Mouse (Mus musculus) thymus, adult 2 months (tissue): ENCODE results near the gene Acbd7. TPM values are rescaled to one million over a fixed set of nuclear protein-coding genes. Genes with fewer than 3 reads are reported as not detected.

Experiments
- DNase-seq: peaks from one replicate; pipeline ENCODE4 v3.0.0; 2021
- H3K27ac ChIP-seq: fragments of 200-500 bp; 2 replicates; pipeline ENCODE4 v1.5.1; 2012; ENCODE audit warnings: low read length, control low read depth; ENCODE audit not compliant: control insufficient read depth, insufficient read depth
- H3K27me3 ChIP-seq: fragments of 200-500 bp; 2 replicates; pipeline ENCODE4 v1.6.1; 2012; ENCODE audit warnings: mild to moderate bottlenecking, low read length, moderate library complexity, mixed read lengths; ENCODE audit not compliant: control insufficient read depth, insufficient read depth
- H3K36me3 ChIP-seq: fragments of 200-500 bp; 2 replicates; pipeline ENCODE4 v1.6.1; 2012; ENCODE audit warnings: mild to moderate bottlenecking, low read length, moderate library complexity; ENCODE audit not compliant: control insufficient read depth, insufficient read depth
- H3K4me1 ChIP-seq: fragments of 200-500 bp; replicated peaks from 2 replicates; pipeline ENCODE4 v1.6.1; 2012; ENCODE audit warnings: low read length; ENCODE audit not compliant: control insufficient read depth, insufficient read depth
- H3K4me3 ChIP-seq: fragments of 200-500 bp; 2 replicates; pipeline ENCODE4 v1.5.1; 2012; ENCODE audit warnings: mild to moderate bottlenecking, low read length, control low read depth, moderate library complexity; ENCODE audit not compliant: control insufficient read depth, insufficient read depth
- CTCF ChIP-seq: fragments of 200-500 bp; IDR thresholded peaks from 2 replicates; pipeline ENCODE4 v1.5.1; 2012; ENCODE audit warnings: mild to moderate bottlenecking, control low read depth, low read length, moderate library complexity, borderline replicate concordance; ENCODE audit not compliant: control insufficient read depth, poor library complexity, insufficient read depth; ENCODE audit errors: extremely low read depth
- POLR2A ChIP-seq: fragments of 200-500 bp; IDR thresholded peaks from 2 replicates; pipeline ENCODE4 v1.6.1; 2012; ENCODE audit warnings: mild to moderate bottlenecking, low read length, control low read depth, moderate library complexity; ENCODE audit not compliant: control insufficient read depth, poor library complexity, insufficient read depth; ENCODE audit errors: extremely low read depth
- WGBS: fragments of 180-500 bp; shearing (Covaris S2); methylation state at CpG from one replicate; pipeline ENCODE4 v1.1.7; 2018; 5-methylcytosine and 5-hydroxymethylcytosine counted together
- polyA plus RNA-seq: library from polyadenylated mRNA; depleted of rRNA; stranded (reverse); fragments of >200 nt; gene quantifications from 2 replicates; pipeline ENCODE4 v1.2.3, GENCODE M21; 2012; rRNA removed

The Acbd7 gene
- polyA plus RNA-seq, 1 experiment: not detected

- DNase-seq: no peak
- no peaks in the 10 kb centered on the region for H3K27me3 ChIP-seq
- WGBS: 88% methylated on average over 3 of the region's 3 CpGs
- no peak overlapping the region for H3K4me3 ChIP-seq
- no peaks in the 10 kb centered on the region for H3K4me1 ChIP-seq
- no peaks in the 10 kb centered on the region for H3K36me3 ChIP-seq
- TF ChIP-seq CTCF: no peak
- TF ChIP-seq POLR2A: no peak
- no peak overlapping the region for H3K27ac ChIP-seq
Observed at GRCm38 (mm10) chr2:3361067-3361466, 25.1 kb downstream of the Acbd7 start.

GRCm38 (mm10) chr2:3365127-3365526 is 29.2 kb downstream of the Acbd7 start:
- TF ChIP-seq POLR2A: no peak
- 82% methylated on average over 4 of the region's 4 CpGs for WGBS
- H3K36me3 ChIP-seq: no peaks in the 10 kb centered on the region
- no peaks in the 10 kb centered on the region for H3K27me3 ChIP-seq
- no peaks in the 10 kb centered on the region for H3K4me1 ChIP-seq
- DNase-seq: no peak
- no peak overlapping the region for H3K4me3 ChIP-seq
- no peak overlapping the region for H3K27ac ChIP-seq

- TF ChIP-seq CTCF: no peak
- TF ChIP-seq POLR2A: no peak
- no peak for DNase-seq
- 91% methylated on average over 6 of the region's 6 CpGs for WGBS
- Histone ChIP-seq H3K27me3 (no peaks in the 10 kb centered on the region), H3K27ac (no peak overlapping the region), H3K4me3 (no peak overlapping the region), H3K36me3 (no peaks in the 10 kb centered on the region), H3K4me1 (no peaks in the 10 kb centered on the region)
Observed at GRCm38 (mm10) chr2:3387105-3387860, 51.3 kb downstream of the Acbd7 start.

Other genes with a start within 250 kb of the Acbd7 start
- 2.3 and 2.7 TPM in 2 replicates for gene Fam171a1, start 221.9 kb upstream of the Acbd7 start, polyA plus RNA-seq
- gene Nmt2, start 52.0 kb upstream of the Acbd7 start, polyA plus RNA-seq: 7.4 and 8.1 TPM in 2 replicates
- 3.4 and 3.5 TPM in 2 replicates for gene Rpp38, start 3.5 kb upstream of the Acbd7 start, polyA plus RNA-seq
- gene Olah, start 61.0 kb downstream of the Acbd7 start, polyA plus RNA-seq: not detected in 2 replicates
- 0.40 TPM in 1 of 2 replicates, not detected in the other for gene Meig1, start 86.5 kb downstream of the Acbd7 start, polyA plus RNA-seq
- gene Dclre1c, start 88.0 kb downstream of the Acbd7 start, polyA plus RNA-seq: 28.1 and 30.3 TPM in 2 replicates
- gene Suv39h2, start 138.9 kb downstream of the Acbd7 start, polyA plus RNA-seq: 2.2 and 3.1 TPM in 2 replicates
- 6.0 and 6.1 TPM in 2 replicates for gene Gm45902, start 176.6 kb downstream of the Acbd7 start, polyA plus RNA-seq
- 68.0 and 69.0 TPM in 2 replicates for gene Hspa14, start 176.6 kb downstream of the Acbd7 start, polyA plus RNA-seq
- gene Cdnf, start 176.9 kb downstream of the Acbd7 start, polyA plus RNA-seq: 0.17 and 0.43 TPM in 2 replicates
- 81.3 and 98.8 TPM in 2 replicates for gene Fam107b, start 234.3 kb downstream of the Acbd7 start, polyA plus RNA-seq